Mouse (Mus musculus) MEL (cell line): ENCODE results near the gene Dpep3. TPM values are rescaled to one million over a fixed set of nuclear protein-coding genes. Genes with fewer than 3 reads are reported as not detected.
"Not testable (repeated sequence)": the region's sequence is repeated elsewhere in the genome, so short reads cannot be mapped to it uniquely, and the experiment has no call there.

ENCODE experiments used
- DNase-seq: peaks from one replicate; pipeline ENCODE4 v3.0.0; 2011; ENCODE audit warnings: low read depth, low spot score
- H3K27ac ChIP-seq: 2 replicates; pipeline ENCODE4 v1.5.1; 2012; ENCODE audit warnings: low read depth, mild to moderate bottlenecking, control low read depth, low read length, moderate library complexity; ENCODE audit not compliant: control insufficient read depth
- H3K27me3 ChIP-seq, 2 experiments: fragments of 150-350 bp in 1 of 2; sonication (generic) in 1 of 2; 2 replicates each; pipeline ENCODE4 v1.6.1; 2012; ENCODE audit warnings: low read length in 2 of 2, mild to moderate bottlenecking in 2 of 2, improper control_type of control experiment in 1 of 2, moderate library complexity in 1 of 2; ENCODE audit not compliant: insufficient read depth in 2 of 2, control insufficient read depth in 1 of 2
- H3K36me3 ChIP-seq, 2 experiments: 2 replicates each; pipeline ENCODE4 v1.6.1; 2012 to 2014; ENCODE audit warnings: low read length in 2 of 2, improper control_type of control experiment in 1 of 2, inconsistent platforms in 1 of 2, mild to moderate bottlenecking in 1 of 2; ENCODE audit not compliant: insufficient read depth in 2 of 2, control insufficient read depth in 1 of 2
- H3K4me1 ChIP-seq, 2 experiments: fragments of 150-350 bp in 1 of 2; sonication (generic) in 1 of 2; 2 replicates each; pipeline ENCODE4 v1.6.1; 2012; ENCODE audit warnings: low read length in 2 of 2, improper control_type of control experiment in 1 of 2, mild to moderate bottlenecking in 1 of 2; ENCODE audit not compliant: insufficient read depth in 2 of 2, control insufficient read depth in 1 of 2
- H3K4me3 ChIP-seq, 2 experiments: fragments of 150-350 bp in 1 of 2; sonication (generic) in 1 of 2; 2 replicates each; pipeline ENCODE4 v1.5.1; 2012; ENCODE audit warnings: low read depth in 2 of 2, low read length in 2 of 2, mild to moderate bottlenecking in 2 of 2, moderate library complexity in 2 of 2, control low read depth in 1 of 2, improper control_type of control experiment in 1 of 2; ENCODE audit not compliant: control insufficient read depth in 1 of 2, insufficient read depth in 1 of 2
- H3K79me2 ChIP-seq: 2 replicates; pipeline ENCODE4 v1.6.1; 2012; ENCODE audit warnings: mild to moderate bottlenecking, low read length, moderate library complexity; ENCODE audit not compliant: control insufficient read depth, poor library complexity, insufficient read depth
- H3K9ac ChIP-seq: 2 replicates; pipeline ENCODE4 v1.6.1; 2012; ENCODE audit warnings: low read depth, mild to moderate bottlenecking, control low read depth, low read length, moderate library complexity; ENCODE audit not compliant: control insufficient read depth, poor library complexity, severe bottlenecking
- H3K9me3 ChIP-seq: fragments of 150-350 bp; sonication (generic); replicated peaks from 2 replicates; pipeline ENCODE4 v1.6.1; 2012; ENCODE audit warnings: mild to moderate bottlenecking, low read length, improper control_type of control experiment, moderate library complexity; ENCODE audit not compliant: insufficient read depth
- CHD1 ChIP-seq: IDR thresholded peaks from 2 replicates; pipeline ENCODE4 v1.6.1; 2012; ENCODE audit warnings: low read depth, mild to moderate bottlenecking, inconsistent platforms, low read length, improper control_type of control experiment
- CTCF ChIP-seq, 3 experiments: IDR thresholded peaks in 2 of 3; conservative IDR thresholded peaks in 1 of 3; 2 replicates each; pipeline ENCODE4 v1.5.1; 2011 to 2012; ENCODE audit warnings: low read length in 3 of 3, low read depth in 2 of 3, mild to moderate bottlenecking in 2 of 3, improper control_type of control experiment in 1 of 3, inconsistent platforms in 1 of 3, mixed read lengths in 1 of 3, moderate library complexity in 1 of 3; ENCODE audit not compliant: control insufficient read depth in 1 of 3, insufficient read depth in 1 of 3, poor library complexity in 1 of 3, severe bottlenecking in 1 of 3
- E2F4 ChIP-seq: IDR thresholded peaks from 2 replicates; pipeline ENCODE4 v1.6.1; 2011; ENCODE audit warnings: low read depth, low read length, improper control_type of control experiment, borderline replicate concordance
- EP300 ChIP-seq, 2 experiments: IDR thresholded peaks; 2 replicates each; pipeline ENCODE4 v1.6.1; 2011; ENCODE audit warnings: improper control_type of control experiment in 2 of 2, low read length in 2 of 2, low read depth in 1 of 2, mild to moderate bottlenecking in 1 of 2
- ETS1 ChIP-seq: IDR thresholded peaks from 2 replicates; pipeline ENCODE4 v1.6.1; 2012; ENCODE audit warnings: low read depth, mild to moderate bottlenecking, inconsistent platforms, low read length, improper control_type of control experiment, moderate library complexity
- GATA1 ChIP-seq: IDR thresholded peaks from 2 replicates; pipeline ENCODE4 v1.6.1; 2011; ENCODE audit warnings: low read depth, low read length, improper control_type of control experiment
- MAFK ChIP-seq: IDR thresholded peaks from 2 replicates; pipeline ENCODE4 v1.6.1; 2011; ENCODE audit warnings: low read depth, mild to moderate bottlenecking, low read length, improper control_type of control experiment, borderline replicate concordance
- MAX ChIP-seq: IDR thresholded peaks from 2 replicates; pipeline ENCODE4 v1.6.1; 2011; ENCODE audit warnings: low read length, improper control_type of control experiment
- MXI1 ChIP-seq: IDR thresholded peaks from 2 replicates; pipeline ENCODE4 v1.6.1; 2011; ENCODE audit warnings: mild to moderate bottlenecking, low read depth, low read length, improper control_type of control experiment
- MYB ChIP-seq: IDR thresholded peaks from 2 replicates; pipeline ENCODE4 v1.6.1; 2011; ENCODE audit warnings: mild to moderate bottlenecking, low read depth, low read length, improper control_type of control experiment
- MYC ChIP-seq: IDR thresholded peaks from 2 replicates; pipeline ENCODE4 v1.6.1; 2011; ENCODE audit warnings: low read depth, mild to moderate bottlenecking, low read length, improper control_type of control experiment, moderate library complexity
- NELFE ChIP-seq: IDR thresholded peaks from 2 replicates; pipeline ENCODE4 v1.6.1; 2011; ENCODE audit warnings: low read depth, low read length, improper control_type of control experiment
- POLR2AphosphoS2 ChIP-seq: IDR thresholded peaks from 2 replicates; pipeline ENCODE4 v1.6.1; 2011; ENCODE audit warnings: low read length, improper control_type of control experiment
- RAD21 ChIP-seq: IDR thresholded peaks from 2 replicates; pipeline ENCODE4 v1.6.1; 2011; ENCODE audit warnings: mild to moderate bottlenecking, low read depth, low read length, improper control_type of control experiment
- SIN3A ChIP-seq: IDR thresholded peaks from 2 replicates; pipeline ENCODE4 v1.6.1; 2012; ENCODE audit warnings: low read length, improper control_type of control experiment, inconsistent platforms
- SMC3 ChIP-seq: IDR thresholded peaks from 2 replicates; pipeline ENCODE4 v1.6.1; 2011; ENCODE audit warnings: low read depth, low read length, improper control_type of control experiment
- TAL1 ChIP-seq: IDR thresholded peaks from 2 replicates; pipeline ENCODE4 v1.6.1; 2012; ENCODE audit warnings: mild to moderate bottlenecking, inconsistent platforms, low read length, moderate library complexity, mixed read lengths
- TBP ChIP-seq: IDR thresholded peaks from 2 replicates; pipeline ENCODE4 v1.8.0; 2011; ENCODE audit warnings: low read depth, low read length, improper control_type of control experiment
- TCF12 ChIP-seq: IDR thresholded peaks from 2 replicates; pipeline ENCODE4 v1.6.1; 2014; ENCODE audit warnings: low read depth, mild to moderate bottlenecking, inconsistent platforms, low read length, improper control_type of control experiment, moderate library complexity
- ZNF384 ChIP-seq: IDR thresholded peaks from 2 replicates; pipeline ENCODE4 v1.6.1; 2012; ENCODE audit warnings: low read depth, mild to moderate bottlenecking, inconsistent platforms, low read length, improper control_type of control experiment
- polyA plus RNA-seq, 2 experiments: library from polyadenylated mRNA; stranded (reverse) in 1 of 2; unstranded in 1 of 2; fragments of >175 nt in 1 of 2; fragments of >200 nt in 1 of 2; gene quantifications; 2 replicates each; pipeline versions ENCODE4 v1.2.1 to v1.2.4; 2012; ENCODE audit warnings: low replicate concordance in 2 of 2, low read depth in 1 of 2; ENCODE audit not compliant: insufficient read length in 2 of 2, insufficient read depth in 1 of 2, missing spikeins in 1 of 2
- total RNA-seq: library from RNA; depleted of rRNA; stranded (reverse); fragments of 300-350 nt; gene quantifications from 2 replicates; pipeline ENCODE4 v1.2.3, GENCODE M21; 2012

The Dpep3 gene
- total and polyA plus RNA-seq, 3 experiments: 0.11 TPM; not detected in 2

GRCm38 (mm10) chr8:106016284-106016683 lies 37.1 kb upstream of the Dpep3 start (continued):
- no peak for TF ChIP-seq SMC3

GRCm38 (mm10) chr8:106012203-106012602 lies 33.0 kb upstream of the Dpep3 start:
- not testable (repeated sequence) for H3K27me3 ChIP-seq, H3K9me3 ChIP-seq
- H3K4me1 ChIP-seq: peaks cover 7 to 21% of the 10 kb centered on the region in 2 experiments
- TF ChIP-seq TBP (peak; percentile 92), TCF12 (peak; percentile 42; the same call in 1 of the 2 replicates), TAL1 (peak; percentile 33), SIN3A (peak; percentile 41), EP300 (IDR thresholded peaks at IDR 0.05; ENCODE audit: low read depth in 1 of 2, low read length in 2 of 2) (peak in 1 of 2 experiments; percentile 58; a peak in 1 of 4 replicates), ZNF384 (peak; percentile 29; the same call in 1 of the 2 replicates), GATA1 (peak; percentile 63)
- H3K27ac ChIP-seq: peak overlapping the region; percentile 82
- peak overlapping the region; percentile 66 to 92 for H3K4me3 ChIP-seq
- H3K9ac ChIP-seq: peak overlapping the region; percentile 88
- H3K36me3 ChIP-seq: peaks cover 0 to 24% of the 10 kb centered on the region in 2 experiments; a peak in 3 of 4 replicates
- DNase-seq: peak; percentile 63
- H3K79me2 ChIP-seq: peaks cover 16% of the 10 kb centered on the region

- Histone ChIP-seq H3K27ac (peak within 1 kb of the TSS; percentile 82), H3K4me1 (peaks cover 2 to 18% of the 10 kb centered on the region in 2 experiments)
- no peak for DNase-seq
Observed at GRCm38 (mm10) chr8:106011643-106011986, 32.4 kb upstream of the Dpep3 start, which contains the start of gene Ddx28. TSS of gene Ddx28 (minus strand) at chr8:106011882.

More at GRCm38 (mm10) chr8:106011643-106011986, 32.4 kb upstream of the Dpep3 start, which contains the start of gene Ddx28:
- Histone ChIP-seq H3K9ac (peak within 1 kb of the TSS; percentile 88), H3K79me2 (peaks cover 16% of the 10 kb centered on the region), H3K36me3 (peaks cover 0 to 18% of the 10 kb centered on the region in 2 experiments; a peak in 2 of 4 replicates), H3K4me3 (peak within 1 kb of the TSS; percentile 66 to 92), H3K9me3 (no peaks in the 10 kb centered on the region), H3K27me3 (no peaks in the 10 kb centered on the region)
- TF ChIP-seq RAD21: no peak
- no peak for TF ChIP-seq EP300 (IDR thresholded peaks at IDR 0.05; ENCODE audit: low read depth in 1 of 2, low read length in 2 of 2)
- TF ChIP-seq TBP: no peak
- TF ChIP-seq CTCF (IDR thresholded peaks at IDR 0.05 in 2 of 3, conservative IDR thresholded peaks at IDR 0.05 in 1 of 3; ENCODE audit: control insufficient read depth in 1 of 3, insufficient read depth in 1 of 3, low read depth in 2 of 3, low read length in 3 of 3, poor library complexity in 1 of 3, severe bottlenecking in 1 of 3): no peak
- no peak for TF ChIP-seq ETS1
- TF ChIP-seq MXI1: no peak; the same call in 1 of the 2 replicates
- no peak for TF ChIP-seq MAFK
- TF ChIP-seq MYC: no peak
- TF ChIP-seq MAX: no peak
- no peak for TF ChIP-seq GATA1
- no peak for TF ChIP-seq SMC3
- TF ChIP-seq NELFE: no peak
- no peak for TF ChIP-seq POLR2AphosphoS2
- no peak for TF ChIP-seq TCF12
- TF ChIP-seq CHD1: no peak
- TF ChIP-seq MYB: no peak
- TF ChIP-seq E2F4: no peak
